Mouse (Mus musculus) bone marrow macrophage, adult 2 months (primary cell): ENCODE results near the gene Dpt. TPM values are rescaled to one million over a fixed set of nuclear protein-coding genes. Genes with fewer than 3 reads are reported as not detected.

Source experiments
- H3K27ac ChIP-seq: 2 replicates; pipeline ENCODE4 v1.5.1; 2012; ENCODE audit warnings: low read depth, low read length; ENCODE audit not compliant: insufficient read depth
- H3K4me1 ChIP-seq: 2 replicates; pipeline ENCODE4 v1.6.1; 2012; ENCODE audit warnings: low read length; ENCODE audit not compliant: control insufficient read depth, insufficient read depth
- H3K4me3 ChIP-seq: 2 replicates; pipeline ENCODE4 v1.5.1; 2012; ENCODE audit warnings: mild to moderate bottlenecking, low read length, moderate library complexity; ENCODE audit not compliant: insufficient read depth
- CTCF ChIP-seq: IDR thresholded peaks from 2 replicates; pipeline ENCODE4 v1.5.1; 2012; ENCODE audit warnings: low read depth, mild to moderate bottlenecking, low read length, moderate library complexity
- POLR2A ChIP-seq: IDR thresholded peaks from 2 replicates; pipeline ENCODE4 v1.6.1; 2012; ENCODE audit warnings: mild to moderate bottlenecking, low read depth, low read length, borderline replicate concordance
- polyA plus RNA-seq: library from polyadenylated mRNA; stranded (reverse); fragments of >200 nt; gene quantifications from 2 replicates; pipeline ENCODE4 v1.2.4, GENCODE M21; 2012; ENCODE audit not compliant: missing spikeins, insufficient read depth, insufficient read length

The Dpt gene
- polyA plus RNA-seq = not detected in 2 replicates

DNA sequence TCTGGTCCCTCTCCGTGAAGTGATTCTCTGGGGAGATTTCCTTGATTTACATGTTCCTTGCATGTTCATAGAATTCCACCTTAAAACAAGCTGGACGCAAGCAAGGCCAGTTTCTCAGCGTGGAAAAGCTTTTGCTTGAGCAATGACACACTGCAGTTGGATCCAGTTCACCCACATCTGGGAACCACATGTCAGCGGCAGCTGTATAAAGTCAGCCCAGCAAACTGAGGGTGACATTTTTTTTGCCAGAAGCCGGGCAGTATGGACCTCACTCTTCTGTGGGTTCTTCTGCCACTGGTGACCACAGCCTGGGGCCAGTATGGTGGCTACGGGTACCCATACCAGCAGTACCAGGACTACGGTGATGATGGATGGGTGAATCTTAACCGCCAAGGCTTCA, at the start of gene Dpt:
Gene Dpt (plus strand): TSS at position 174 of the 400 bp plus-strand sequence.
- H3K4me1 ChIP-seq = no peaks in the 10 kb centered on the region
- no peak for TF ChIP-seq CTCF
- no peak within 1 kb of the TSS for H3K4me3 ChIP-seq
- no peak within 1 kb of the TSS for H3K27ac ChIP-seq

DNA sequence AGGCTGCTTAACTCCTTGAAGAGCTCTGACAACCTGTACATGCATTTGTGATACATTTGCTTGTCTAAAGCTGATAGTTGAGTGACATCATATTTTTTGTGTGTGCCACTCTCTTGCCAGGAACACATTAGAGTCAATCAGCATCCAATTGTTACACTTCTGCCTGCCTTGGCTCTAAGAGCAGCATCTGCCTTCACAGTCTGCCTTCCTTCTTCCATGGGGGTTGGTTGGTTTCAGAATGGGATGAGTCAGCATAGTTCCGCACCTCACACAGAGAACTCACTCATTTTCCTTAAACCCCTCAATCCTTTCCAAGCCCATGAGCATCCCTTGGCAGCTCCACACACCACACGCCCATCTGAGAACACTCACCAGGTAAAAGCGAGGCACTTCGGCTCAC, 42.7 kb upstream of the Dpt start:
- Histone ChIP-seq H3K4me3 (no peak overlapping the region), H3K27ac (no peak overlapping the region), H3K4me1 (peaks cover 14% of the 10 kb centered on the region)
- TF ChIP-seq POLR2A (no peak), CTCF (no peak)

DNA sequence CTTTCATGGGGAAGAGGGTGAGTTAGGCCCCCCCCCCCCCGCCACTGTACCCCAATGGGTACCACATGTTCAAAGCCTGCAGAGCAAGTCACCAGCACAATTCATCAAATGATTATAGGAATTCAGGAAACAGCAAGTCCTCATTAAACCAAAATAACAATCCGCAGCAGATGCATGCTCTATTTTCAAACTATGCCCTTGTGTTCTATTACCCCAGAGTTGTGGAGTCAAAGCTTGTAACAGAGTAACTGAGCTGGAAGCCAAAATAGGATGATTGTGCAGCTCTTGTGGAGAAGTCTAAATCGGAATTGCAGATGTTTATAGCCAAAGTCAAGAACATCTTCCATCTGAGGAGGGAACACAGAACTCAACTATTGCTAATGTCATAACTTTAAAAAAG, 40.8 kb upstream of the Dpt start:
- TF ChIP-seq POLR2A (no peak), CTCF (no peak)
- no peak overlapping the region for H3K4me3 ChIP-seq
- H3K4me1 ChIP-seq = peaks cover 14% of the 10 kb centered on the region

DNA sequence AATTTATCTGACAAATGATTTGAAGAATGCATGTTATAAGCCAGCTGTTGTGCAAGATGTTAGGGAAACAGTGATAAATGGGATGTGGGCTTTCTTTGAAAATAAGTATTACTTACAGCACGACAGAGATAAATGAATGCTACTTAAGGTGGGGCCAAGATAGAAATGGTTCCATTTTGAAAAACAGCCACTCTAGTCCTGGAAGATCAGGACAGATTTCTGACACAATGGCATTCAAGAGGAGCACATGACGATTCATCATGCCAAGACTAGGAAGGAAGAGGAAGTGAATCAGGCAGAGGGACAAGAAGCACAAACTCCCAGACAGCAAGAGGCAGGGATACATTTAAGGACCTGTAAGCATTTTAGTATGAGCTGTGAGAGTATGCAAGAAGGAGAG, 39.5 kb upstream of the Dpt start:
- TF ChIP-seq CTCF = no peak
- no peak for TF ChIP-seq POLR2A
- Histone ChIP-seq H3K27ac (peak overlapping the region; percentile 52), H3K4me1 (peaks cover 14% of the 10 kb centered on the region), H3K4me3 (no peak overlapping the region)

More for the DNA sequence above, 40.8 kb upstream of the Dpt start:
- no peak overlapping the region for H3K27ac ChIP-seq

DNA sequence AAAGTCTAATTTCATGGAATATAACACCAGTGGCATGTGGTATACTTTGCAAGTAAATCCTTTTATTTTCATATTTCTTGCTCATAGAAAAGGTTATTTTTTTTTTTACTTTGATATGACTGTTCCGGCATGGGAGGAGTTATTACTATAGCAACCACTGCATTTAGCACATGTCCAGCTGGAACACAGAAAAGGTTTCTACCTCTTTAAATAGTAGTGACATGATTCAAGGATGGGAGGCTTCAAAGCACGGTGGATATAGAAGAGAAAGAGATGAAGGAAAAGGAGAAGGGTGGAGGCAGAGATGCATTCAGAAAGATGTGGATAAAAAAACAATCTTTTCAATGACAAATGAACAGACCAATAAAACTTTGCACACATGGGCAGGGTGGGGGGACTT, 38.0 kb upstream of the Dpt start:
- TF ChIP-seq POLR2A (no peak), CTCF (no peak)
- Histone ChIP-seq H3K4me3 (no peak overlapping the region), H3K4me1 (peaks cover 14% of the 10 kb centered on the region), H3K27ac (no peak overlapping the region)

DNA sequence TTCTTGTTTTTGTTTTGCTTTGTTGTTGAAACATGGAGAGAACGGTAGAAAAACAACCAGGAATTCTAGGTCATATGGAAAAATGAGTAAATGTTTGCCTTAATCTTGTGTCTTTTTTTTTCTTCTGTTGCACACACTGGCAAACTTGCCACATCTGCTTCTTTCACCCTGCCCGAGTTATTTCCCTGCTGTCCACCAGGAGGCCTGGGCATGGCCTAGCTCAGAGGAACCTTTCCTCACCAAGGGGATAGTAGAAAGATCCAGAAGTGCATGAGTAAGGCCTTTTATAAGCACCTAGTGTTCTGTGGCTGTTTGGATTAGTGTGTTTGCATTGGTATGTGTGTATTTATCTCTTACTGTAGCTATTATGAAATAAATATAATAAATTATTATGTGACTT, 34.2 kb upstream of the Dpt start:
- Histone ChIP-seq H3K4me1 (peaks cover 9% of the 10 kb centered on the region), H3K27ac (no peak overlapping the region), H3K4me3 (no peak overlapping the region)
- TF ChIP-seq CTCF (no peak), POLR2A (no peak)

DNA sequence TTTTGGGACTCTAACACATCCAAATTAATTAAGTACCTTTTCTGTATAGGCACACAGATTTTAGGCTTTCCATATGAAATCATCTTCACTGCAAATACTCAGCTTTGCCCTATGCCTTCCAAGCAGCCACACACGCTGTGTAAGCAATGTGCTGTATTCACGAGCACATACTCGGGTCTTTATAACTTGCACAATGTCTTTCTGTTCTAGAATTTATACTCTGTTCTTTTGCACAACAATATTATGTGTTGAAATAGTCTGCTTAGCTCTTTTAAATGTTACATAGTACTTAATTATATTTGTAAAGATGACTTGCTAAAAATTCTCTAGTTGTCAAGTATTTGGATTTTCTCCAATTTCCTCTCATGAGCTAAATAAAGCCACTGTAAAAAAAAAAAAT, 29.8 kb upstream of the Dpt start:
- H3K4me3 ChIP-seq = no peak overlapping the region
- peaks cover 3% of the 10 kb centered on the region; the same call in 1 of the 2 replicates for H3K4me1 ChIP-seq
- TF ChIP-seq POLR2A = no peak
- TF ChIP-seq CTCF = no peak
- no peak overlapping the region for H3K27ac ChIP-seq

DNA sequence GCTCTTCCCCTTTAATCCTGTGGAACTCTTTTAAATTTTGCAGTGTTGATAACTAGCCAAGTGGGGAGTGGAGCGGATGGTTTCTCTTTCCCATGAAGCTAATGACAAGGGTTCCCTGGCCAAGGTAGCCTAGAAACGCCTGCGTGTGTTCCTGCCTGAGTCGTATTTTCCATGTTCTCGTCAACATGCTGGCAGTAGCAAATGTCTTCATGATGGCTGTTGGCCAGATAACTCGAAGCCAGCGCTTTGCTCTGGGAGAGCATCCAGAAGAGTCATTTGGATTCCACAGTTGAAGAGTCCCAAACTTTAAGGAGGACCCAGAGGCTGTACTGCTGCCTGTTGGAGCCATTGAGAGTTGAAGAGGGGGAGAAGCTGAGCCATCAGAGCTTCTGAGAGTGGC, 25.8 kb upstream of the Dpt start:
- Histone ChIP-seq H3K4me1 (peaks cover 3% of the 10 kb centered on the region; the same call in 1 of the 2 replicates), H3K27ac (no peak overlapping the region), H3K4me3 (no peak overlapping the region)
- no peak for TF ChIP-seq POLR2A
- TF ChIP-seq CTCF = no peak

DNA sequence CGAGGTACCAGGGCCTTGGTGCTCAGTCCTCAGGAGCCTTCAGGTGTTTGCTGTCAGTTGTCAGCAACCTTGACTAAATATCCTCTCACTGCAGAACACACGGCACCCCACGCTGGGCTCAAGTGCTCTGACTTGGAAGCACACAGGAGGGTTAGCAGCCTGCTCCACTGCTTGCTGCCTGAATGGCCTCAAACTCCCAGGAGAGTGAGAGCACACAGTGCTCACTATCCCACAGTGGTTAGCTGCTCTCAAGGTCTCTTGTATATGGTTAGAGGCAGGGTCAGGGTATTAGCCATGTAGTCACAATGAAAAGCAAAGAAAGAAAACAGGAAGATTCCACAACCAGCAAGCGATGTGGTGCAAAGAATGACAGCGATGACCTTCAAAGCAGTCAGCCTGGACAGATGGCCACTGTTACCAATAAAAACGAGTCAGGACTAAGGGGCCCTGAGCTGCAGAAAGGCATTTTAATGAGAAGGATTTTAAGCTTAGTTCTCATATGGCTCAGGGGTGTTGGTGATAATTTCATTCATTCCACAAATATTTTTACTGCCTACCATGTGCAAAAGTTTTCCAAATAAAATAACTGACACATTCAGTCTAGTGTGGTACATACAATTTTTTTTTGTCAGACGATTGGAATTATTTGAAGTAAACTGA, 15.5 kb upstream of the Dpt start:
- Histone ChIP-seq H3K4me1 (no peaks in the 10 kb centered on the region), H3K27ac (no peak overlapping the region), H3K4me3 (no peak overlapping the region)
- TF ChIP-seq POLR2A (no peak), CTCF (no peak)

DNA sequence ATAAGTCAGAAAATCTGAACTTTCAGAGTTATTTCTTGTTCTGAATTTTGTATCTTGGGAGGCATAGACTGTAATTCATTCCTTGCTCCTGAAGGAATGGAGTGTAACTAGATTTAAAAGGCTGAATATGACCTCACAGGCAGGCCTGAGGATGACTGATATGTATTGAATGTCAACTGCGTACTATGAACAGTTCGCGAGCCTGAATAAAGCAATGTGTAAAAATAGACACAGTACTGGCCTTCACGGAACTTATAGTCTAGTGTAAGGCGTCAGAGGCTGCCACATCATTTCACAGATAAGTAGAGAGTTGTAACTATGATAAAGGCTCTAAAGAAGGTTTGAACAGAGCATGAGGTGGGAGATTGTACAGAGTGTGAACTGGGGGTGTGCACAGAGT, 10.3 kb upstream of the Dpt start:
- Histone ChIP-seq H3K27ac (no peak overlapping the region), H3K4me1 (no peaks in the 10 kb centered on the region), H3K4me3 (no peak overlapping the region)
- no peak for TF ChIP-seq POLR2A
- TF ChIP-seq CTCF = no peak
